Comparison of ENCODE assay signal across 16 mouse cellular contexts in the genomic region with DNA sequence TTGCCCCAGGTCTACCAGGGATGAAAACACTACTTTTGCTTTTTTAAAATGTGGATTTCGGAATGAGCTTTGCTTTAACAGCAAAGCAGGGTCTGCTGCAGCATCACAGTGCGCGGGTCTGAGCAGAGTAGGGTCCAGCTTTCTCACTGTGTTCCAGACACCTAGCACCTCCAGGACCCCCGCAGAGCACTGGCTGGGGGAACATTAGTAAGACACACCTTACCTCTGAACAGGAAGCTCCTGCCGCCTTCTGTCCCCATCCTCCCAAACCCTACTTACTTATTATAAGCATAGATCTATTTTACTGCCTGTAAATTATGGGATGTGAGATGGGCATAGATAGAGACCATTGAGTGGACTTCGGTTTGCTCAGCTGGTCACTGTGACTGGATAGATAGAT.
DNase-seq lines count a peak whose midpoint lies in the region.
"Had no signal": no experiment of that assay in that cellular context is flagged by ENCODE, and none has a peak within 500 bp of the region (broad histone marks: within the 10 kb centered on the region; RNA-seq: fewer than 3 reads in every experiment).

No protein-coding gene starts in this region.

- no peak overlapping the region for H3K27ac ChIP-seq in heart, embryonic 10.5 days

- peak; percentile 65 for DNase-seq in heart, adult 11 months
- DNase-seq in heart, postnatal 25 days (ENCODE audit: low spot score) = no peak
- peak; percentile 58 for DNase-seq in heart, embryonic 10.5 days (ENCODE audit: low spot score)
- DNase-seq in heart, adult 9 months (ENCODE audit: low spot score in 2 of 2) = no peak
- DNase-seq: adrenal gland, adult 2 months; adrenal gland, adult 8-10 months; adrenal gland, postnatal 10 days; adrenal gland, postnatal 14 days; adrenal gland, postnatal 25 days; adrenal gland, postnatal 36 days; B cell, adult 2 months; cerebellum, adult 11 months; cerebellum, adult 11-12 months; cerebellum, adult 18-20 months had no signal

- peaks cover 8% of the 10 kb centered on the region; the same call in 1 of the 2 replicates for H3K4me1 ChIP-seq in heart, embryonic 10.5 days

- H3K9me3 ChIP-seq in heart, embryonic 10.5 days = no peaks in the 10 kb centered on the region
- H3K9me3 ChIP-seq: G1E had no signal

- no peak overlapping the region for H3K4me3 ChIP-seq in heart, embryonic 10.5 days

- H3K27me3 ChIP-seq in heart, embryonic 10.5 days (ENCODE audit: insufficient read depth, poor library complexity, severe bottlenecking) = no peaks in the 10 kb centered on the region
- H3K27me3 ChIP-seq: CH12.LX had no signal

- intact Hi-C loops in heart, postnatal 25 days (cut with DNase I) = loop anchor here (10.0 kb wide), 1 partner anchor 798 kb away; no protein-coding TSS in a partner anchor

- no peaks in the 10 kb centered on the region for H3K36me3 ChIP-seq in heart, embryonic 10.5 days
- H3K36me3 ChIP-seq: G1E had no signal

- 91% methylated on average over 6 of the region's 6 CpGs for WGBS in heart, embryonic 10.5 days

Comparison
In these comparisons a context has a peak if more than half of its experiments do, and no peak if none do; other contexts are left out.
1. DNase-seq: peak in heart, adult 11 months (single experiment) and heart, embryonic 10.5 days (single experiment); none in heart, postnatal 25 days (single experiment) and heart, adult 9 months (0 of 2).